30 mouse cellular contexts compared by ENCODE assay signal in the genomic region with DNA sequence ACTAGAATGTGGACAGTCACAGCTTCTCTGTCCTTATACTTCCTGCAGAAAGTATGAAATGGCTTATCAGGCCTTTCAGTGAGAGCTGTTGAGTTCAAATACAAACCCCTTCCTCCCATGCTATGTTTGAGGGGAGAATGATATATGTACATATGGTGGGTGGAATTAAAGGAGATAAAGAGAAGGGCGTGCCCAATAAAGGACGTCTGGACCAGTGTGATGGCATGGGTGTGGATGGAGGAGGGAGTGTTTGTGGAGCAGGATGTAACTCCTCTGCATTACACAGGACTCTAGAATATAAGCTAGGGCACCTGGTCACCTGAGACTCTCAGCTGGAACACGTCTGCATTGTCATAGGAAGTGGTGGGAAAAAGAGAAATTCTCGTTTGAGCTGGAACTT.
DNase-seq lines count a peak whose midpoint lies in the region; ATAC-seq and TF ChIP-seq lines count a peak whose summit lies in the region.
"Had no signal": no experiment of that assay in that cellular context is flagged by ENCODE, and none has a peak within 500 bp of the region (broad histone marks: within the 10 kb centered on the region; RNA-seq: fewer than 3 reads in every experiment).

No protein-coding gene starts in this region.

- no peak for DNase-seq in stomach, postnatal 0 days (ENCODE audit: low spot score)
- peak; percentile 4 to 34 (median 12) for DNase-seq in liver, embryonic 14.5 days (ENCODE audit: low read depth in 3 of 3, low spot score in 3 of 3)
- DNase-seq in urinary bladder, postnatal 25 days (ENCODE audit: low spot score) = no peak
- DNase-seq in heart, adult 11 months = no peak
- DNase-seq in right cerebral cortex, postnatal 25 days = no peak
- DNase-seq: adrenal gland, postnatal 10 days; cerebellum, adult 18-20 months; cerebellum, postnatal 10 days; forebrain, postnatal 0 days; heart, postnatal 14 days; kidney, postnatal 4 days; layer of hippocampus, postnatal 36 days; retina, postnatal 1 day; right cerebral cortex, postnatal 14 days had no signal

- H3K27ac ChIP-seq in stomach, embryonic 15.5 days = no peak overlapping the region
- no peak overlapping the region for H3K27ac ChIP-seq in stomach, postnatal 0 days (replicated peaks)
- no peak overlapping the region for H3K27ac ChIP-seq in liver, embryonic 14.5 days
- H3K27ac ChIP-seq: embryonic facial prominence, embryonic 13.5 days; forebrain, embryonic 12.5 days; hindbrain, embryonic 10.5 days; hindbrain, embryonic 15.5 days; limb, embryonic 10.5 days; limb, embryonic 15.5 days; lung, embryonic 15.5 days; midbrain, embryonic 10.5 days; midbrain, embryonic 15.5 days; neural tube, embryonic 15.5 days had no signal

- H3K9ac ChIP-seq in stomach, embryonic 15.5 days = no peak overlapping the region
- no peak overlapping the region for H3K9ac ChIP-seq in stomach, postnatal 0 days (ENCODE audit: low read length)
- no peak overlapping the region for H3K9ac ChIP-seq in liver, embryonic 14.5 days (replicated peaks)
- H3K9ac ChIP-seq: embryonic facial prominence, embryonic 13.5 days; forebrain, embryonic 12.5 days; forebrain, postnatal 0 days; hindbrain, embryonic 15.5 days; limb, embryonic 15.5 days; lung, embryonic 15.5 days; midbrain, embryonic 15.5 days; neural tube, embryonic 15.5 days had no signal

- no peak for ATAC-seq in erythroblast, adult 5-6 weeks (replicated peaks; ENCODE audit: low FRiP score, poor library complexity, severe bottlenecking)
- peak; percentile 71; the same call in 1 of the 2 replicates for ATAC-seq in stomach, embryonic 15.5 days (ENCODE audit: insufficient read depth, low FRiP score, low read depth)
- ATAC-seq in stomach, postnatal 0 days (ENCODE audit: low FRiP score, low TSS enrichment) = no peak
- ATAC-seq in liver, embryonic 14.5 days (ENCODE audit: insufficient read depth) = peak; percentile 92
- ATAC-seq: forebrain, postnatal 0 days; inflammation-experienced regulatory T-cells, adult 6 months; midbrain, embryonic 15.5 days; Patski had no signal

- H3K27me3 ChIP-seq in erythroblast, embryonic 14.5 days (ENCODE audit: control insufficient read depth) = no peaks in the 10 kb centered on the region
- no peaks in the 10 kb centered on the region for H3K27me3 ChIP-seq in stomach, embryonic 15.5 days (replicated peaks)
- H3K27me3 ChIP-seq in stomach, postnatal 0 days (ENCODE audit: control insufficient read depth, insufficient read depth, low read length) = no peaks in the 10 kb centered on the region
- no peaks in the 10 kb centered on the region for H3K27me3 ChIP-seq in liver, embryonic 14.5 days (ENCODE audit: control insufficient read depth, insufficient read depth, low read length)
- H3K27me3 ChIP-seq: embryonic facial prominence, embryonic 13.5 days; forebrain, embryonic 12.5 days; hindbrain, embryonic 15.5 days; limb, embryonic 15.5 days; lung, embryonic 15.5 days; midbrain, embryonic 15.5 days; neural tube, embryonic 15.5 days; Patski had no signal

- no peak for TF ChIP-seq EP300 in stomach, postnatal 0 days (optimal IDR thresholded peaks at IDR 0.05)
- peak; percentile 32; the same call in 1 of the 2 replicates for TF ChIP-seq EP300 in liver, embryonic 14.5 days (IDR thresholded peaks at IDR 0.05; ENCODE audit: low read depth)

- peaks cover 33% of the 10 kb centered on the region for H3K4me1 ChIP-seq in erythroblast, embryonic 14.5 days (ENCODE audit: control insufficient read depth)
- 0 out of 2 replicates have a peak, but pooled peaks cover 1% of the 10 kb centered on the region for H3K4me1 ChIP-seq in stomach, embryonic 15.5 days
- H3K4me1 ChIP-seq in stomach, postnatal 0 days (replicated peaks; ENCODE audit: control insufficient read depth, insufficient read depth) = no peaks in the 10 kb centered on the region
- peaks cover 0 to 11% of the 10 kb centered on the region in 2 experiments; a peak in 2 of 4 replicates for H3K4me1 ChIP-seq in liver, embryonic 14.5 days (replicated peaks; ENCODE audit: control insufficient read depth in 2 of 2, insufficient read depth in 2 of 2, low read length in 1 of 2)
- H3K4me1 ChIP-seq: forebrain, embryonic 12.5 days; hindbrain, embryonic 10.5 days; hindbrain, embryonic 15.5 days; midbrain, embryonic 10.5 days; midbrain, embryonic 15.5 days; neural tube, embryonic 15.5 days had no signal

- WGBS in stomach, embryonic 15.5 days = 42% methylated on average over 4 of the region's 4 CpGs
- 48% methylated on average over 4 of the region's 4 CpGs for WGBS in stomach, postnatal 0 days
- whole genome bisulfite sequencing in liver, embryonic 14.5 days (ENCODE audit: insufficient replicate concordance) = 34% methylated on average over 4 of the region's 4 CpGs

- H3K9me3 ChIP-seq in erythroblast, embryonic 14.5 days (ENCODE audit: control insufficient read depth, low read length) = no peaks in the 10 kb centered on the region
- H3K9me3 ChIP-seq in stomach, embryonic 15.5 days = no peaks in the 10 kb centered on the region
- H3K9me3 ChIP-seq in stomach, postnatal 0 days (ENCODE audit: control insufficient read depth, low read length) = no peaks in the 10 kb centered on the region
- H3K9me3 ChIP-seq in liver, embryonic 14.5 days (ENCODE audit: control insufficient read depth, low read length) = no peaks in the 10 kb centered on the region
- H3K9me3 ChIP-seq: embryonic facial prominence, embryonic 13.5 days; forebrain, embryonic 12.5 days; G1E; hindbrain, embryonic 10.5 days; hindbrain, embryonic 15.5 days; limb, embryonic 10.5 days; limb, embryonic 15.5 days; lung, embryonic 15.5 days; midbrain, embryonic 10.5 days; midbrain, embryonic 15.5 days; neural tube, embryonic 15.5 days had no signal

- peaks cover 5% of the 10 kb centered on the region for H3K36me3 ChIP-seq in erythroblast, embryonic 14.5 days (ENCODE audit: control insufficient read depth)
- no peaks in the 10 kb centered on the region for H3K36me3 ChIP-seq in stomach, embryonic 15.5 days
- no peaks in the 10 kb centered on the region for H3K36me3 ChIP-seq in stomach, postnatal 0 days (ENCODE audit: control insufficient read depth, insufficient read depth, low read length)
- no peaks in the 10 kb centered on the region for H3K36me3 ChIP-seq in liver, embryonic 14.5 days (replicated peaks; ENCODE audit: control insufficient read depth, insufficient read depth, low read depth)
- H3K36me3 ChIP-seq: embryonic facial prominence, embryonic 13.5 days; forebrain, embryonic 12.5 days; G1E; hindbrain, embryonic 10.5 days; hindbrain, embryonic 15.5 days; limb, embryonic 10.5 days; limb, embryonic 15.5 days; lung, embryonic 15.5 days; midbrain, embryonic 10.5 days; midbrain, embryonic 15.5 days; neural tube, embryonic 15.5 days had no signal

- H3K4me3 ChIP-seq in erythroblast, embryonic 14.5 days (replicated peaks) = peak overlapping the region; percentile 66
- no peak overlapping the region for H3K4me3 ChIP-seq in stomach, embryonic 15.5 days (replicated peaks)
- no peak overlapping the region for H3K4me3 ChIP-seq in stomach, postnatal 0 days (ENCODE audit: low read depth, low read length)
- no peak overlapping the region for H3K4me3 ChIP-seq in liver, embryonic 14.5 days (ENCODE audit: insufficient read depth in 1 of 2, low read depth in 2 of 2, low read length in 2 of 2)
- H3K4me3 ChIP-seq: embryonic facial prominence, embryonic 13.5 days; forebrain, embryonic 12.5 days; hindbrain, embryonic 10.5 days; hindbrain, embryonic 15.5 days; limb, embryonic 10.5 days; limb, embryonic 15.5 days; lung, embryonic 15.5 days; midbrain, embryonic 10.5 days; midbrain, embryonic 15.5 days; neural tube, embryonic 15.5 days had no signal

- H3K4me2 ChIP-seq in stomach, embryonic 15.5 days = no peak overlapping the region
- no peak overlapping the region for H3K4me2 ChIP-seq in stomach, postnatal 0 days (replicated peaks; ENCODE audit: low read depth)
- H3K4me2 ChIP-seq in liver, embryonic 14.5 days (ENCODE audit: low read depth) = no peak overlapping the region
- H3K4me2 ChIP-seq: embryonic facial prominence, embryonic 13.5 days; forebrain, embryonic 12.5 days; hindbrain, embryonic 15.5 days; limb, embryonic 15.5 days; lung, embryonic 15.5 days; midbrain, embryonic 15.5 days; neural tube, embryonic 15.5 days had no signal

- no peak for TF ChIP-seq CTCF in stomach, postnatal 0 days (IDR thresholded peaks at IDR 0.05; ENCODE audit: low read depth)
- no peak for TF ChIP-seq CTCF in liver, embryonic 14.5 days (IDR thresholded peaks at IDR 0.05; ENCODE audit: low read depth)

Comparison
In these comparisons a context has a peak if more than half of its experiments do, and no peak if none do; other contexts are left out.
1. ATAC-seq: peak in stomach, embryonic 15.5 days (single experiment) and liver, embryonic 14.5 days (single experiment); none in erythroblast, adult 5-6 weeks (single experiment) and stomach, postnatal 0 days (single experiment).
2. DNase-seq: peak in liver, embryonic 14.5 days (3 of 3); none in stomach, postnatal 0 days (single experiment), urinary bladder, postnatal 25 days (single experiment), heart, adult 11 months (single experiment) and right cerebral cortex, postnatal 25 days (single experiment).